18 mouse cellular contexts compared by ENCODE assay signal in genomic region chr15:31279577-31280004, GRCm38 (mm10). TPM values are rescaled to one million over a fixed set of nuclear protein-coding genes. Genes with fewer than 3 reads are reported as not detected.
A peak's percentile ranks its signal among the peaks of the same experiment; 100 is the strongest.
DNase-seq lines count a peak whose midpoint lies in the region; ATAC-seq and TF ChIP-seq lines count a peak whose summit lies in the region.
"Had no signal": no experiment of that assay in that cellular context is flagged by ENCODE, and none has a peak within 500 bp of the region (broad histone marks: within the 10 kb centered on the region; RNA-seq: fewer than 3 reads in every experiment).

No protein-coding gene starts in this region.

- peak overlapping the region; percentile 31; the same call in 1 of the 2 replicates for H3K27ac ChIP-seq in kidney, postnatal 0 days
- H3K27ac ChIP-seq: limb, embryonic 15.5 days; lung, embryonic 15.5 days; midbrain, embryonic 10.5 days had no signal

- ATAC-seq in kidney, postnatal 0 days (replicated peaks; ENCODE audit: low FRiP score, low read depth), result peak; percentile 77
- ATAC-seq in granulocyte monocyte progenitor cell, adult 5-6 weeks (replicated peaks; ENCODE audit: poor library complexity, severe bottlenecking), result peak; percentile 48
- ATAC-seq in megakaryocyte progenitor cell, adult 5-6 weeks (replicated peaks; ENCODE audit: poor library complexity), result peak; percentile 19; the same call in 1 of the 2 replicates
- ATAC-seq: forebrain, embryonic 16.5 days; Patski had no signal

- H3K4me3 ChIP-seq in kidney, postnatal 0 days (replicated peaks; ENCODE audit: low read depth, low read length), result no peak overlapping the region
- H3K4me3 ChIP-seq: limb, embryonic 15.5 days; lung, embryonic 15.5 days; midbrain, embryonic 10.5 days; myocyte had no signal

- H3K36me3 ChIP-seq in kidney, postnatal 0 days (ENCODE audit: insufficient read depth, low read length), result peaks cover 3% of the 10 kb centered on the region; the same call in 1 of the 2 replicates
- H3K36me3 ChIP-seq: lung, embryonic 15.5 days; midbrain, embryonic 10.5 days had no signal

- WGBS in kidney, postnatal 0 days, result 19% methylated on average over 6 of the region's 6 CpGs

- H3K27me3 ChIP-seq in kidney, postnatal 0 days (ENCODE audit: insufficient read depth, low read length), result no peaks in the 10 kb centered on the region
- H3K27me3 ChIP-seq: limb, embryonic 15.5 days; lung, embryonic 15.5 days; Patski had no signal

- DNase-seq in kidney, postnatal 0 days (ENCODE audit: low spot score), result peak; percentile 76
- no peak for DNase-seq in kidney, adult 18-20 months
- DNase-seq in CD4-positive helper T cell, adult 2 months (ENCODE audit: low read depth, low spot score), result peak; percentile 22
- DNase-seq in adrenal gland, postnatal 10 days, result no peak
- no peak for DNase-seq in urinary bladder, adult 2 months (ENCODE audit: low spot score)
- DNase-seq in right cerebral cortex, postnatal 25 days, result no peak
- DNase-seq: cerebellum, adult 18-20 months; heart, postnatal 14 days; layer of hippocampus, postnatal 36 days; thymus, adult 2 months had no signal

- no peak for TF ChIP-seq CTCF in kidney, postnatal 0 days (IDR thresholded peaks at IDR 0.05; ENCODE audit: low read depth)

- H3K4me1 ChIP-seq in kidney, postnatal 0 days (replicated peaks; ENCODE audit: insufficient read depth, low read length), result no peaks in the 10 kb centered on the region; the same call in 1 of the 2 replicates
- H3K4me1 ChIP-seq: lung, embryonic 15.5 days had no signal

- H3K4me2 ChIP-seq in kidney, postnatal 0 days (ENCODE audit: low read length), result no peak overlapping the region
- H3K4me2 ChIP-seq: limb, embryonic 15.5 days; lung, embryonic 15.5 days had no signal

- H3K9ac ChIP-seq in kidney, postnatal 0 days (ENCODE audit: low read depth, low read length), result no peak overlapping the region
- H3K9ac ChIP-seq: limb, embryonic 15.5 days; lung, embryonic 15.5 days had no signal

- no peaks in the 10 kb centered on the region for H3K9me3 ChIP-seq in kidney, postnatal 0 days (replicated peaks; ENCODE audit: low read length)
- H3K9me3 ChIP-seq: limb, embryonic 15.5 days; lung, embryonic 15.5 days; midbrain, embryonic 10.5 days had no signal

RNA-seq across cellular contexts. Expression of gene Dap, which starts 55.5 kb away (rescaled TPM):
- polyA plus RNA-seq in kidney, postnatal 0 days (2015; fragmentation: Nextera tagmentation; extraction: Ambion mirVana), result 127 and 131 TPM in 2 replicates
- total RNA-seq in granulocyte monocyte progenitor cell, adult 5-6 weeks (2014; fragmentation: Nextera tagmentation), result 128 and 157 TPM in 2 replicates
- total RNA-seq in granulocyte monocyte progenitor cell, adult 5-6 weeks (2017), result 87.6 and 117 TPM in 2 replicates
- 98.8 and 118 TPM in 2 replicates for total RNA-seq in megakaryocyte progenitor cell, adult 5-6 weeks (2015)
- total RNA-seq in megakaryocyte progenitor cell, adult 5-6 weeks (2017), result 82.2 and 87.6 TPM in 2 replicates
- 10 to 100 TPM; 71.1 to 81.2 TPM for total RNA-seq in adrenal gland, postnatal 10 days (2021)
- polyA plus RNA-seq in urinary bladder, adult 2 months (2012; rRNA removed), result 210 and 243 TPM in 2 replicates

Comparison
In these comparisons a context has a peak if more than half of its experiments do, and no peak if none do; other contexts are left out.
1. DNase-seq: peak in kidney, postnatal 0 days (single experiment) and CD4-positive helper T cell, adult 2 months (single experiment); none in kidney, adult 18-20 months (single experiment), adrenal gland, postnatal 10 days (single experiment), urinary bladder, adult 2 months (single experiment) and right cerebral cortex, postnatal 25 days (single experiment).
2. ATAC-seq: peak in every context shown above with its lines; median percentile 77 in kidney, postnatal 0 days; 48 in granulocyte monocyte progenitor cell, adult 5-6 weeks; 19 in megakaryocyte progenitor cell, adult 5-6 weeks.